Mouse (Mus musculus): Measurements from ENCODE around the gene Lrp11. TPM values are rescaled to one million over a fixed set of nuclear protein-coding genes. Genes with fewer than 3 reads are reported as not detected.

The Lrp11 gene
- polyA plus RNA-seq, 1 experiment from 2014 or later, result 5.6 TPM

DNA sequence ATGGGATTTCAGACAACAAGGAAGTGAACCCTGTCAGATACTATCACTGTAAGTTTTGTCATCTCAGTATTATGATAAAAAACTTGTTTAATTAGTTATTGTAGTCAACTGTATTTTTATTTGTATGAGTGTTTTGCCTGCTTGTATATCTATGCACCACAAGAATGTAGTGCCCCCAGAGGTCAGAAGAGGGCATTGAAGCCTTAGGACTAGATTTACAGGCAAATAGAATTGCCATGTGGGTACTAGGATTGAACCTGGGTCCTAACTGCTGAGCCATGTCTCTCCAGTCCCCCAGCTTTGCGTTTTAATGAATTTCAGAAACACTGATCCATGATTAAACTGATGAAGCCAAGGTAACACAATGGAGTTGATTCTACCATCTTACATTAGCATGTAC lies 84.1 kb downstream of the Lrp11 start:
- 73% methylated on average over 1 of the region's 1 CpGs for WGBS
- H3K4me3 ChIP-seq (replicated peaks), result no peak overlapping the region
- no peak overlapping the region for H3K9ac ChIP-seq
- H3K27ac ChIP-seq, result no peak overlapping the region
- H3K9me3 ChIP-seq, result no peaks in the 10 kb centered on the region
- H3K36me3 ChIP-seq, result peaks cover 29% of the 10 kb centered on the region
- no peak for ATAC-seq (ENCODE audit: insufficient read depth, low FRiP score, low read depth)
- H3K27me3 ChIP-seq (replicated peaks), result no peaks in the 10 kb centered on the region
- H3K4me1 ChIP-seq, result no peaks in the 10 kb centered on the region
- no peak overlapping the region for H3K4me2 ChIP-seq

Other genes with a start within 250 kb of the Lrp11 start
- 2.8 and 4.0 TPM in 2 replicates for gene Ulbp1, start 116.2 kb upstream of the Lrp11 start, polyA plus RNA-seq (2015; fragmentation: Nextera tagmentation; extraction: Ambion mirVana)
- 44.9 and 48.7 TPM in 2 replicates for gene Nup43, start 77.7 kb downstream of the Lrp11 start, polyA plus RNA-seq (2015; fragmentation: Nextera tagmentation; extraction: Ambion mirVana)
- gene Pcmt1, start 91.3 kb downstream of the Lrp11 start, polyA plus RNA-seq (2015; fragmentation: Nextera tagmentation; extraction: Ambion mirVana), result 105 and 110 TPM in 2 replicates
- gene Lats1, start 91.4 kb downstream of the Lrp11 start, polyA plus RNA-seq (2015; fragmentation: Nextera tagmentation; extraction: Ambion mirVana), result 8.4 and 8.5 TPM in 2 replicates
- gene Katna1, start 136.2 kb downstream of the Lrp11 start, polyA plus RNA-seq (2015; fragmentation: Nextera tagmentation; extraction: Ambion mirVana), result 50.9 and 59.5 TPM in 2 replicates
- gene Ginm1, start 203.0 kb downstream of the Lrp11 start, polyA plus RNA-seq (2015; fragmentation: Nextera tagmentation; extraction: Ambion mirVana), result 83.4 and 85.6 TPM in 2 replicates
- gene Ppil4, start 203.1 kb downstream of the Lrp11 start, polyA plus RNA-seq (2015; fragmentation: Nextera tagmentation; extraction: Ambion mirVana), result 37.7 and 37.9 TPM in 2 replicates
- 0.35 and 0.53 TPM in 2 replicates for gene Zc3h12d, start 242.7 kb downstream of the Lrp11 start, polyA plus RNA-seq (2015; fragmentation: Nextera tagmentation; extraction: Ambion mirVana)

All from stomach, embryonic 15.5 days (tissue).